Mouse (Mus musculus) heart, adult 2 months (tissue): ENCODE results near the gene Tshr.

Source experiments
- CTCF ChIP-seq: fragments of 200-600 bp; IDR thresholded peaks from 2 replicates; pipeline ENCODE4 v1.8.1; 2022; ENCODE audit warnings: antibody characterized with exemption, mild to moderate bottlenecking, moderate library complexity
- EP300 ChIP-seq: fragments of 200-500 bp; IDR thresholded peaks from 2 replicates; pipeline ENCODE4 v1.6.1; 2011; ENCODE audit warnings: low read depth, low read length, control low read depth; ENCODE audit not compliant: insufficient read depth
- POLR2A ChIP-seq: fragments of 200-500 bp; IDR thresholded peaks from 2 replicates; pipeline ENCODE4 v1.6.1; 2011; ENCODE audit warnings: mild to moderate bottlenecking, low read depth, low read length, control low read depth; ENCODE audit not compliant: insufficient read depth

DNA sequence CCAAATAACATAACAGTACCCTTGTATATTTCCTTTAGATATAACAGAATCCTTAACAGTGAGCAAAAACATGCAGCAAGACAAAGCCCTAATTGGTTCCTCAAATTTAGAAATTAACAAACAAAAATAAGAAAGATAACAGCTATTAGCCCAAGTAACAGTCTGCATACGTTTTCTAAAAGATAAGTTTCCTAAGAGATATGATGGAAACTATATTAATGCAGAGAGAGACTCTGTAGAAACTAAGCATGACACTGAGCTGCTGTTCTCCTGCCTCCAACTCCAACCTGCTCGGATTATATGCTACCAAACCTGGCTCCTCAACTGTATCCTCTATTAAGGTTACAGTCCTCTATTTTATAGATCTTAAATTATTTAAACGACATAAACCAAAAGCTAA lies 184.9 kb downstream of the Tshr start:
- no peak for TF ChIP-seq CTCF
- no peak for TF ChIP-seq POLR2A
- TF ChIP-seq EP300: no peak
